Mouse (Mus musculus) limb, embryonic 13.5 days (tissue): ENCODE results near the gene Nfkb2. TPM values are rescaled to one million over a fixed set of nuclear protein-coding genes. Genes with fewer than 3 reads are reported as not detected.
A peak's percentile ranks its signal among the peaks of the same experiment; 100 is the strongest.

ENCODE experiments used
- ATAC-seq: fragments of 200-750 bp; cut with Nextera tagmentation; 2 replicates; pipeline ENCODE4 v1.8.0; 2017; ENCODE audit warnings: low read depth, moderate number of reproducible peaks, moderate TSS enrichment; ENCODE audit not compliant: low FRiP score
- H3K27ac ChIP-seq: fragments of 300-500 bp; sonication (generic); 2 replicates; pipeline ENCODE4 v1.5.1; 2015; ENCODE audit warnings: inconsistent platforms, mild to moderate bottlenecking, moderate library complexity
- H3K27me3 ChIP-seq: fragments of 300-500 bp; sonication (generic); 2 replicates; pipeline ENCODE4 v1.6.1; 2015; ENCODE audit warnings: mild to moderate bottlenecking, inconsistent platforms
- H3K36me3 ChIP-seq: fragments of 300-500 bp; sonication (generic); 2 replicates; pipeline ENCODE4 v1.6.1; 2015; ENCODE audit warnings: inconsistent platforms, mild to moderate bottlenecking, moderate library complexity
- H3K4me1 ChIP-seq: fragments of 300-500 bp; sonication (generic); 2 replicates; pipeline ENCODE4 v1.6.1; 2015; ENCODE audit warnings: inconsistent platforms
- H3K4me2 ChIP-seq: fragments of 300-500 bp; sonication (generic); replicated peaks from 2 replicates; pipeline ENCODE4 v1.6.1; 2015; ENCODE audit warnings: inconsistent platforms, mild to moderate bottlenecking, moderate library complexity
- H3K4me3 ChIP-seq: fragments of 300-500 bp; sonication (generic); 2 replicates; pipeline ENCODE4 v1.5.1; 2015; ENCODE audit warnings: moderate library complexity, mild to moderate bottlenecking, inconsistent platforms
- H3K9ac ChIP-seq: fragments of 300-500 bp; sonication (generic); 2 replicates; pipeline ENCODE4 v1.6.1; 2015; ENCODE audit warnings: mild to moderate bottlenecking, inconsistent platforms
- H3K9me3 ChIP-seq: fragments of 300-500 bp; sonication (generic); 2 replicates; pipeline ENCODE4 v1.6.1; 2016; ENCODE audit warnings: inconsistent platforms
- WGBS: fragments of 180-500 bp; shearing (Covaris S2); methylation state at CpG from one replicate; pipeline ENCODE4 v1.1.7; 2015; 5-methylcytosine and 5-hydroxymethylcytosine counted together
- polyA plus RNA-seq: library from polyadenylated mRNA; unstranded; fragments of >200 nt; fragmentation: Nextera tagmentation; extraction: Ambion mirVana; gene quantifications from 2 replicates; pipeline ENCODE4 v1.2.1, GENCODE M21; 2015

Nfkb2 gene
- polyA plus RNA-seq, 1 experiment from 2014 or later, result 11.1 TPM

DNA sequence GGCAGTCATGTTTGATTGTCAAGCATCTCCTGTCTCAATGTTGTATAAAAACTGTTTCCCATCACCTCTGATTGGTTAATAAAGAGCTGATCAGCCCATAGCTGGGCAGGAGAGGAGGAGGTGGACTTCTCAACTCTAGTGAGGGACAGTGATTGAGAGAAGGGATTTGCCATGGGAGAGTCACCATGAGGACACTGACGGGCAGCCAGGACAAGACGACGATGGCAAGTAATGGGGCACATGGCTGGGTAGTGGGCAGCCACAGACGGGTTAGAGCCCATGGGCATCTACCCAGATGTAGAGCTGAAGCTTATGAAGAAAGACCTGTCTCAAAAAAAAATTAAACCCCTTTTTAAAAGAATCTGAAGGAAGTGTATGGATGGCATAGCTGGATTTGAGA, 1.6 kb upstream of the Nfkb2 start:
- H3K9me3 ChIP-seq, result no peaks in the 10 kb centered on the region
- ATAC-seq, result no peak
- peaks cover 19% of the 10 kb centered on the region for H3K4me1 ChIP-seq
- 0 out of 2 replicates have a peak, but pooled peaks cover 3% of the 10 kb centered on the region for H3K36me3 ChIP-seq
- no peak overlapping the region for H3K4me3 ChIP-seq
- WGBS, result 85% methylated on average over 4 of the region's 4 CpGs
- H3K27me3 ChIP-seq, result peaks cover 19% of the 10 kb centered on the region
- no peak overlapping the region for H3K9ac ChIP-seq
- H3K4me2 ChIP-seq, result no peak overlapping the region
- H3K27ac ChIP-seq, result no peak overlapping the region

- peak overlapping the region; percentile 75; the same call in 1 of the 2 replicates for H3K9ac ChIP-seq
- H3K4me1 ChIP-seq, result peaks cover 20% of the 10 kb centered on the region
- no peak for ATAC-seq
- H3K4me2 ChIP-seq, result peak overlapping the region; percentile 99
- 0 out of 2 replicates have a peak, but pooled peaks cover 4% of the 10 kb centered on the region for H3K36me3 ChIP-seq
- 51% methylated on average over 18 of the region's 18 CpGs for WGBS
- peak overlapping the region; percentile 70 for H3K4me3 ChIP-seq
- no peaks in the 10 kb centered on the region for H3K9me3 ChIP-seq
- H3K27ac ChIP-seq, result no peak overlapping the region
- H3K27me3 ChIP-seq, result peaks cover 26% of the 10 kb centered on the region
Observed at GRCm38 (mm10) chr19:46303251-46304215, 587 bp upstream of the Nfkb2 start.

- H3K9me3 ChIP-seq, result no peaks in the 10 kb centered on the region
- H3K4me3 ChIP-seq, result peak overlapping the region; percentile 70
- under 1% methylated on average over 34 of the region's 34 CpGs for WGBS
- peak overlapping the region; percentile 55; the same call in 1 of the 2 replicates for H3K27ac ChIP-seq
- peaks cover 8% of the 10 kb centered on the region for H3K36me3 ChIP-seq
- ATAC-seq, result 0 out of 2 replicates have a peak, but pooled peaks have one; percentile 16
- peak overlapping the region; percentile 75 for H3K9ac ChIP-seq
- peak overlapping the region; percentile 99 for H3K4me2 ChIP-seq
- peaks cover 25% of the 10 kb centered on the region for H3K4me1 ChIP-seq
- peaks cover 33% of the 10 kb centered on the region for H3K27me3 ChIP-seq
Observed at GRCm38 (mm10) chr19:46304908-46305333, 801 bp downstream of the Nfkb2 start.

- Histone ChIP-seq H3K27me3 (peaks cover 33% of the 10 kb centered on the region), H3K36me3 (peaks cover 15% of the 10 kb centered on the region), H3K4me1 (peaks cover 25% of the 10 kb centered on the region), H3K9me3 (no peaks in the 10 kb centered on the region), H3K4me3 (peak overlapping the region; percentile 70), H3K9ac (peak overlapping the region; percentile 75), H3K4me2 (peak overlapping the region; percentile 99), H3K27ac (peak overlapping the region; percentile 10; the same call in 1 of the 2 replicates)
- 1% methylated on average over 43 of the region's 43 CpGs for WGBS
- peak; percentile 72 for ATAC-seq
Observed at GRCm38 (mm10) chr19:46305432-46306267, 1.5 kb downstream of the Nfkb2 start.

GRCm38 (mm10) chr19:46306268-46306610, 2.1 kb downstream of the Nfkb2 start:
- H3K4me2 ChIP-seq, result peak overlapping the region; percentile 99
- H3K36me3 ChIP-seq, result peaks cover 21% of the 10 kb centered on the region
- 51% methylated on average over 5 of the region's 5 CpGs for WGBS
- peaks cover 25% of the 10 kb centered on the region for H3K4me1 ChIP-seq
- H3K27me3 ChIP-seq, result peaks cover 33% of the 10 kb centered on the region
- H3K4me3 ChIP-seq, result peak overlapping the region; percentile 70
- H3K9ac ChIP-seq, result peak overlapping the region; percentile 75
- no peaks in the 10 kb centered on the region for H3K9me3 ChIP-seq
- no peak for ATAC-seq
- no peak overlapping the region for H3K27ac ChIP-seq

DNA sequence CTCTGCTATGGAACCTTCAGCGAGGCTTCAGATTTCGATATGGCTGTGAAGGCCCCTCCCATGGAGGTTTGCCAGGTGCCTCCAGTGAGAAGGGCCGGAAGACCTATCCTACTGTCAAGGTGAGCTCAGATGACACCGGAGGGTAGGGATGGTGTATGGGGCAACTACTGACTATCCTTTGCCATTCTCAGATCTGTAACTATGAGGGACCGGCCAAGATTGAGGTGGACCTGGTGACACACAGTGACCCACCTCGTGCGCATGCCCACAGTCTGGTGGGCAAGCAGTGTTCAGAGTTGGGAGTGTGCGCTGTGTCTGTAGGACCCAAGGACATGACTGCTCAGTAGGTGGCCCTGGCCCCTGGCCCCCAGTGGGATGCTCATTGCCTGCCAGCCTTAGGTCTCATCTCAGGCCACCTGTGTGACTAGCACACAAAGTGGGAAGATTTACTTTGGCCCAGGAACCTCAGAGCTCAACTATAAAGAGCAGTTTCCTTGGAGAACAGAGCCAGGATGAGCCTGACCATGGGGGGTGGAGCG, 2.7 kb downstream of the Nfkb2 start:
- Histone ChIP-seq H3K27me3 (peaks cover 37% of the 10 kb centered on the region), H3K4me2 (0 out of 2 replicates have a peak overlapping the region, but pooled peaks have one; percentile 99)

DNA sequence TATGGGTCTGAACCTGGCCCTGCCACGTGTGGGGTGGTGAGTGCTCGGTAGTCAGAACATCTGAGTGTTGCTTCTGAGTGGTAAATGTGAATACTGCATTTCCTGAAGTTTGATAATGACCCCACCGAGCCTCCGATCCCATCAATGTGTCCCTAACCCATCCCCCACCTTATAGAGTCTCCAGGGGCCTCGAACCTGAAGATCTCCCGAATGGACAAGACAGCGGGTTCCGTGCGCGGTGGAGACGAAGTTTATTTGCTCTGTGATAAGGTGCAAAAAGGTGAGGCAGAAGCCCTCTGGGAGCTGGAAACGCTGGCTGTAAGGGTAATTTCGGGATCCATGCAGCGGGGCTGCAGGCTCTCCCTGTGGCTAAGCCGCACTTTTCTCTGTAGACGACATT, 3.7 kb downstream of the Nfkb2 start:
- Histone ChIP-seq H3K9ac (no peak overlapping the region), H3K4me2 (no peak overlapping the region), H3K9me3 (no peaks in the 10 kb centered on the region), H3K4me1 (peaks cover 25% of the 10 kb centered on the region), H3K36me3 (peaks cover 37% of the 10 kb centered on the region), H3K27ac (no peak overlapping the region), H3K4me3 (no peak overlapping the region), H3K27me3 (peaks cover 42% of the 10 kb centered on the region)
- ATAC-seq, result no peak
- WGBS, result 79% methylated on average over 16 of the region's 16 CpGs

More for the DNA sequence above, 2.7 kb downstream of the Nfkb2 start:
- WGBS, result 92% methylated on average over 9 of the region's 9 CpGs
- Histone ChIP-seq H3K4me1 (peaks cover 25% of the 10 kb centered on the region), H3K36me3 (peaks cover 27% of the 10 kb centered on the region), H3K27ac (no peak overlapping the region), H3K4me3 (no peak overlapping the region), H3K9me3 (no peaks in the 10 kb centered on the region), H3K9ac (no peak overlapping the region)
- ATAC-seq, result no peak

DNA sequence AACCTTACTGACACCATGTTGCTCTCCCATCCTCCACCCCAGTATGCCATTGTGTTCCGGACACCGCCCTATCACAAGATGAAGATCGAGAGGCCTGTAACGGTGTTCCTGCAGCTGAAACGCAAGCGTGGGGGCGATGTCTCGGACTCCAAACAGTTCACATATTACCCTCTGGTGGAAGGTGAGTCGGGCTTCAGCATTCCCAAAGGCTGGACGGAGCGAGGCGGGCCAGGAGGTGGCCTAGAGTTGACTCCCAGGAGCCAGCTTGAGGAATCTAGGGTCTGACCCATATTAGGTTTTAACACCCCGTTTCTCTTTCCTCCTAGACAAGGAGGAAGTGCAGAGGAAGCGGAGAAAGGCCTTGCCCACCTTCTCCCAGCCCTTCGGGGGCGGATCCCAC, 4.2 kb downstream of the Nfkb2 start:
- WGBS, result 55% methylated on average over 16 of the region's 16 CpGs
- Histone ChIP-seq H3K27ac (no peak overlapping the region), H3K9ac (no peak overlapping the region), H3K4me1 (peaks cover 24% of the 10 kb centered on the region), H3K4me2 (peak overlapping the region; percentile 80), H3K27me3 (peaks cover 48% of the 10 kb centered on the region), H3K9me3 (no peaks in the 10 kb centered on the region), H3K4me3 (peak overlapping the region; percentile 45), H3K36me3 (peaks cover 41% of the 10 kb centered on the region)
- ATAC-seq, result no peak

- Histone ChIP-seq H3K9me3 (no peaks in the 10 kb centered on the region), H3K4me3 (peak overlapping the region; percentile 45), H3K36me3 (peaks cover 41% of the 10 kb centered on the region), H3K4me2 (peak overlapping the region; percentile 80), H3K27ac (no peak overlapping the region), H3K9ac (peak overlapping the region; percentile 65), H3K27me3 (peaks cover 53% of the 10 kb centered on the region), H3K4me1 (peaks cover 19% of the 10 kb centered on the region)
- peak; percentile 5; the same call in 1 of the 2 replicates for ATAC-seq
- WGBS, result 2% methylated on average over 47 of the region's 47 CpGs
Observed at GRCm38 (mm10) chr19:46308706-46309435, 4.8 kb downstream of the Nfkb2 start.

DNA sequence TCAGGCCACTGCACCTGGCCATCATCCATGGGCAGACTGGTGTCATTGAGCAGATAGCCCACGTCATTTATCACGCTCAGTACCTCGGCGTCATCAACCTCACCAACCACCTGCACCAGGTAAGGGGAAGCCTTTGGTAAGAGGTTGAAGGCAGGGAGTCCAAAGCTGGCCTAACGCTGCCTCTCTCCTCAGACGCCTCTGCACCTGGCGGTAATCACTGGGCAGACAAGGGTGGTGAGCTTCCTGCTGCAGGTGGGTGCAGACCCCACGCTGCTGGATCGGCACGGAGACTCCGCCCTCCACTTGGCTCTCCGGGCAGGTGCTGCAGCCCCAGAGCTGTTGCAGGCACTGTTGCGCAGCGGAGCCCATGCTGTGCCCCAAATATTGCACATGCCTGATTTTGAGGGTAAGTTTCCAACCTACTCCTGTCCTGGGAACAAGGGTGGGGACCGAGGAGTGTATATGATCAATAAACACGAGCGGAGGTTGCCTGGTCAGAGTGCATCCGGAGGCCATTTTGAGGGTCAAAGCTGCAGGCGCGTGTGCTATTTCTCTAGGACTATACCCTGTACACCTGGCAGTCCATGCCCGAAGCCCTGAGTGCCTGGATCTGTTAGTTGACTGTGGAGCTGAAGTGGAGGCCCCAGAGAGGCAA, 5.7 kb downstream of the Nfkb2 start:
- ATAC-seq, result no peak
- peaks cover 62% of the 10 kb centered on the region for H3K27me3 ChIP-seq
- H3K4me1 ChIP-seq, result peaks cover 15% of the 10 kb centered on the region
- no peak overlapping the region; the same call in 1 of the 2 replicates for H3K9ac ChIP-seq
- H3K4me2 ChIP-seq, result peak overlapping the region; percentile 80; the same call in 1 of the 2 replicates
- no peak overlapping the region for H3K4me3 ChIP-seq
- WGBS, result 79% methylated on average over 21 of the region's 21 CpGs
- H3K9me3 ChIP-seq, result no peaks in the 10 kb centered on the region
- no peak overlapping the region for H3K27ac ChIP-seq
- H3K36me3 ChIP-seq, result peaks cover 41% of the 10 kb centered on the region
